In genomic region chr14:8002432-8003092, GRCm38 (mm10) we compare ENCODE assay signal across 8 mouse cellular contexts. TPM values are rescaled to one million over a fixed set of nuclear protein-coding genes. Genes with fewer than 3 reads are reported as not detected.
DNase-seq lines count a peak whose midpoint lies in the region; ATAC-seq and TF ChIP-seq lines count a peak whose summit lies in the region.

Gene Abhd6, plus strand, starts transcription at chr14:8002902.

- dilution Hi-C loops in CH12.LX (cut with MboI; ENCODE audit: extremely low pct_ligation_motif_present, extremely low pct_unique_long_range_greater_than_20kb, low sequenced_read_pairs), result no loop called here

- H3K27me3 ChIP-seq in CH12.LX (replicated peaks), result peaks cover 8% of the 10 kb centered on the region
- no peaks in the 10 kb centered on the region for H3K27me3 ChIP-seq in forebrain, postnatal 0 days (ENCODE audit: insufficient read depth, low read length)
- peaks cover 23% of the 10 kb centered on the region for H3K27me3 ChIP-seq in neural tube, embryonic 15.5 days (replicated peaks)

- peaks cover 24 to 52% of the 10 kb centered on the region in 2 experiments for H3K4me1 ChIP-seq in CH12.LX (ENCODE audit: control insufficient read depth in 1 of 2, insufficient read depth in 2 of 2)
- peaks cover 20% of the 10 kb centered on the region for H3K4me1 ChIP-seq in forebrain, postnatal 0 days (ENCODE audit: insufficient read depth)
- H3K4me1 ChIP-seq in neural tube, embryonic 15.5 days, result peaks cover 25% of the 10 kb centered on the region

- TF ChIP-seq CTCF in CH12.LX (conservative IDR thresholded peaks at IDR 0.05 in 1 of 2, IDR thresholded peaks at IDR 0.05 in 1 of 2; ENCODE audit: low read depth in 2 of 2, low read length in 2 of 2), result no peak
- TF ChIP-seq CTCF in forebrain, postnatal 0 days (IDR thresholded peaks at IDR 0.05; ENCODE audit: low read depth), result no peak

- peak within 1 kb of the TSS; percentile 48 for H3K4me2 ChIP-seq in CH12.LX (ENCODE audit: insufficient read depth, low read depth, poor library complexity, severe bottlenecking)
- peak within 1 kb of the TSS; percentile 82 for H3K4me2 ChIP-seq in forebrain, postnatal 0 days (ENCODE audit: low read depth)
- H3K4me2 ChIP-seq in neural tube, embryonic 15.5 days, result peak within 1 kb of the TSS; percentile 79

- no peak for TF ChIP-seq EP300 in CH12.LX (IDR thresholded peaks at IDR 0.05; ENCODE audit: low read length)

- 2% methylated on average over 38 of the region's 38 CpGs for WGBS in forebrain, postnatal 0 days
- WGBS in neural tube, embryonic 15.5 days, result 2% methylated on average over 38 of the region's 38 CpGs

- intact Hi-C loops in heart, postnatal 36 days (cut with DNase I), result loop anchor here (2.0 kb wide), 1 partner anchor 22 kb away; no protein-coding TSS in a partner anchor

- DNase-seq in CH12.LX (ENCODE audit: extremely low read depth), result peak; percentile 84
- DNase-seq in cerebellum, adult 11 months, result peak; percentile 89
- DNase-seq in forebrain, postnatal 0 days, result peak; percentile 91
- DNase-seq in heart, postnatal 36 days, result peak; percentile 84 to 86
- DNase-seq in layer of hippocampus, adult 18-20 months (ENCODE audit: low spot score in 2 of 2), result peak; percentile 65 to 86
- DNase-seq in lung, adult 18-20 months, result peak; percentile 84 to 86
- DNase-seq in testis, postnatal 10 days (ENCODE audit: low spot score), result peak; percentile 92

- peak; percentile 91 for ATAC-seq in forebrain, postnatal 0 days
- ATAC-seq in neural tube, embryonic 15.5 days (ENCODE audit: low FRiP score), result peak; percentile 95

- H3K36me3 ChIP-seq in CH12.LX (replicated peaks in 1 of 2; ENCODE audit: control insufficient read depth in 1 of 2, insufficient read depth in 1 of 2, low read length in 1 of 2), result peaks cover 0 to 2% of the 10 kb centered on the region in 2 experiments
- no peaks in the 10 kb centered on the region for H3K36me3 ChIP-seq in forebrain, postnatal 0 days (ENCODE audit: insufficient read depth)
- no peaks in the 10 kb centered on the region for H3K36me3 ChIP-seq in neural tube, embryonic 15.5 days

- no peaks in the 10 kb centered on the region for H3K9me3 ChIP-seq in CH12.LX (replicated peaks; ENCODE audit: low read length)
- no peaks in the 10 kb centered on the region for H3K9me3 ChIP-seq in forebrain, postnatal 0 days (ENCODE audit: low read length)
- H3K9me3 ChIP-seq in neural tube, embryonic 15.5 days (replicated peaks), result no peaks in the 10 kb centered on the region

- TF ChIP-seq RAD21 in CH12.LX (IDR thresholded peaks at IDR 0.05; ENCODE audit: low read depth, low read length), result no peak

- no peak within 1 kb of the TSS for H3K27ac ChIP-seq in CH12.LX (ENCODE audit: insufficient read depth, low read depth)
- H3K27ac ChIP-seq in forebrain, postnatal 0 days (ENCODE audit: low read depth, low read length), result peak within 1 kb of the TSS; percentile 74
- peak within 1 kb of the TSS; percentile 84 for H3K27ac ChIP-seq in neural tube, embryonic 15.5 days (replicated peaks)

- peaks cover 6% of the 10 kb centered on the region; the same call in 1 of the 2 replicates for H3K79me2 ChIP-seq in CH12.LX (replicated peaks; ENCODE audit: control insufficient read depth, extremely low read depth, insufficient read depth, poor library complexity, severe bottlenecking)

- in situ Hi-C loops in CH12.LX (cut with MboI; ENCODE audit: low pct_ligation_motif_present, low pct_unique_long_range_greater_than_20kb, low sequenced_read_pairs), result loop anchor here (5.0 kb wide), 2 partner anchors 40 kb away; no protein-coding TSS in a partner anchor

- peak within 1 kb of the TSS; percentile 75 for H3K9ac ChIP-seq in CH12.LX (ENCODE audit: insufficient read depth, low read depth)
- H3K9ac ChIP-seq in forebrain, postnatal 0 days, result peak within 1 kb of the TSS; percentile 66
- peak within 1 kb of the TSS; percentile 73 for H3K9ac ChIP-seq in neural tube, embryonic 15.5 days (replicated peaks)

- peak within 1 kb of the TSS; percentile 76 to 88 (median 82) for H3K4me3 ChIP-seq in CH12.LX (replicated peaks in 1 of 3; ENCODE audit: low read depth in 2 of 3, low read length in 2 of 3, poor library complexity in 1 of 3)
- H3K4me3 ChIP-seq in forebrain, postnatal 0 days (ENCODE audit: low read depth, low read length), result peak within 1 kb of the TSS; percentile 80
- H3K4me3 ChIP-seq in neural tube, embryonic 15.5 days (replicated peaks), result peak within 1 kb of the TSS; percentile 71

- TF ChIP-seq POLR2A in CH12.LX (IDR thresholded peaks at IDR 0.05; ENCODE audit: low read depth, low read length), result peak; percentile 84

TF ChIP-seq in CH12.LX, 34 proteins besides CTCF, POLR2A, EP300 and RAD21:
- TF ChIP-seq MAX (IDR thresholded peaks at IDR 0.05; ENCODE audit: low read length) (peak; percentile 91), HCFC1 (IDR thresholded peaks at IDR 0.05; ENCODE audit: low read depth, low read length) (peak; percentile 41; the same call in 1 of the 2 replicates), NRF1 (IDR thresholded peaks at IDR 0.05; ENCODE audit: low read depth, low read length) (peak; percentile 91), TBP (conservative IDR thresholded peaks at IDR 0.05; ENCODE audit: low read depth, low read length) (peak; percentile 61; the same call in 1 of the 2 replicates), TCF12 (IDR thresholded peaks at IDR 0.05; ENCODE audit: low read depth, low read length) (peak; percentile 55; the same call in 1 of the 2 replicates), MYC (IDR thresholded peaks at IDR 0.05; ENCODE audit: low read depth, low read length) (peak; percentile 37; the same call in 1 of the 2 replicates), NELFE (IDR thresholded peaks at IDR 0.05; ENCODE audit: low read depth, low read length) (peak; percentile 67), IRF4 (IDR thresholded peaks at IDR 0.05; ENCODE audit: low read depth, low read length) (peak; percentile 34; the same call in 1 of the 2 replicates), MAZ (IDR thresholded peaks at IDR 0.05; ENCODE audit: low read depth, low read length) (no peak), CHD1 (IDR thresholded peaks at IDR 0.05; ENCODE audit: low read depth, low read length) (no peak), MXI1 (IDR thresholded peaks at IDR 0.05; ENCODE audit: low read depth, low read length) (peak; percentile 55; the same call in 1 of the 2 replicates), CHD2 (IDR thresholded peaks at IDR 0.05; ENCODE audit: low read length) (no peak), USF1 (IDR thresholded peaks at IDR 0.05; ENCODE audit: low read depth, low read length) (no peak), MAFK (IDR thresholded peaks at IDR 0.05; ENCODE audit: insufficient replicate concordance, low read length) (no peak), RCOR1 (conservative IDR thresholded peaks at IDR 0.05; ENCODE audit: low read depth, low read length) (no peak), BHLHE40 (IDR thresholded peaks at IDR 0.05; ENCODE audit: low read depth, low read length) (peak; percentile 43), USF2 (conservative IDR thresholded peaks at IDR 0.05; ENCODE audit: low read depth, low read length) (0 out of 2 replicates have a peak, but pooled peaks have one; percentile 3), ZMIZ1 (IDR thresholded peaks at IDR 0.05; ENCODE audit: low read depth, low read length) (no peak; the same call in 1 of the 2 replicates)
TF ChIP-seq in CH12.LX: peak in this region for 11.

RNA-seq across cellular contexts. Expression of gene Abhd6, which starts in this region (rescaled TPM):
- total RNA-seq in CH12.LX (2012; rRNA removed) (36.0 and 38.1 TPM in 2 replicates), CH12.LX (2014; rRNA removed) (31.9 and 39.2 TPM in 2 replicates)
- 45.2 and 55.9 TPM in 2 replicates for polyA plus RNA-seq in CH12.LX (2012; ENCODE audit: insufficient read length, low read depth)
- total RNA-seq in forebrain, postnatal 0 days (2014; rRNA removed), result 8.0 and 11.2 TPM in 2 replicates
- polyA plus RNA-seq in forebrain, postnatal 0 days (2015; fragmentation: Nextera tagmentation; extraction: Ambion mirVana), result 28.5 and 36.2 TPM in 2 replicates
- total RNA-seq in heart, postnatal 36 days (2021), result 10 to 100 TPM; 10.4 to 10.7 TPM
- 10 to 100 TPM; 79.1 to 80.3 TPM for total RNA-seq in layer of hippocampus, adult 18-20 months (2021)
- 39.4 and 40.1 TPM in 2 replicates for polyA plus RNA-seq in neural tube, embryonic 15.5 days (2015; fragmentation: Nextera tagmentation; extraction: Ambion mirVana)
